Mouse (Mus musculus) myocyte (in vitro differentiated cells): ENCODE measurements at regions not wholly inside any gene's neighbourhood (a gene's known extent, or its start where the extent isn't known, plus 50 kb on each side); places are given as distances from the start of the nearest gene placed in this dataset.

Source experiments
- H3K27me3 ChIP-seq: one replicate; pipeline ENCODE4 v1.6.1; 2011; ENCODE audit not compliant: control insufficient read depth, insufficient read depth, insufficient read length
- H3K36me3 ChIP-seq: one replicate; pipeline ENCODE4 v1.6.1; 2011; ENCODE audit not compliant: control insufficient read depth, insufficient read depth
- H3K4me2 ChIP-seq: one replicate; pipeline ENCODE4 v1.6.1; 2011; ENCODE audit warnings: low read depth, control low read depth
- H3K4me3 ChIP-seq: one replicate; pipeline ENCODE4 v1.5.1; 2011; ENCODE audit warnings: mild to moderate bottlenecking, control low read depth, moderate library complexity
- H3K79me2 ChIP-seq: one replicate; pipeline ENCODE4 v1.6.1; 2011; ENCODE audit not compliant: control insufficient read depth, insufficient read depth
- H3ac ChIP-seq: one replicate; pipeline ENCODE4 v1.6.1; 2011; ENCODE audit not compliant: control insufficient read depth, insufficient read length
- CEBPB ChIP-seq: IDR thresholded peaks from 2 replicates; pipeline ENCODE4 v1.6.1; 2011; ENCODE audit warnings: mild to moderate bottlenecking, moderate library complexity; ENCODE audit not compliant: poor library complexity, insufficient read depth, severe bottlenecking
- E2F4 ChIP-seq: IDR thresholded peaks from one replicate; pipeline ENCODE4 v1.6.1; 2011; ENCODE audit warnings: mild to moderate bottlenecking, control low read depth, moderate library complexity; ENCODE audit not compliant: insufficient read depth
- MAX ChIP-seq: IDR thresholded peaks from one replicate; pipeline ENCODE4 v1.6.1; 2011; ENCODE audit warnings: low read depth, mild to moderate bottlenecking, control low read depth
- MYOD1 ChIP-seq, 3 experiments: IDR thresholded peaks; one replicate each; pipeline ENCODE4 v1.6.1; 2011; ENCODE audit warnings: control low read depth in 2 of 3, low read depth in 2 of 3, mild to moderate bottlenecking in 2 of 3, moderate library complexity in 1 of 3; ENCODE audit not compliant: insufficient read length in 2 of 3, control insufficient read depth in 1 of 3
- MYOG ChIP-seq, 3 experiments: IDR thresholded peaks; one replicate each; pipeline ENCODE4 v1.6.1; 2011; ENCODE audit warnings: control low read depth in 2 of 3, low read depth in 2 of 3, mild to moderate bottlenecking in 2 of 3; ENCODE audit not compliant: insufficient read length in 2 of 3, control insufficient read depth in 1 of 3, insufficient read depth in 1 of 3
- POLR2A ChIP-seq: IDR thresholded peaks from one replicate; pipeline ENCODE4 v1.6.1; 2011; ENCODE audit warnings: low read depth, mild to moderate bottlenecking, control low read depth, moderate library complexity; ENCODE audit not compliant: insufficient read length
- POLR2AphosphoS2 ChIP-seq: IDR thresholded peaks from one replicate; pipeline ENCODE4 v1.6.1; 2011; ENCODE audit warnings: low read depth, control low read depth; ENCODE audit not compliant: insufficient read length
- REST ChIP-seq: IDR thresholded peaks from one replicate; pipeline ENCODE4 v1.6.1; 2011; ENCODE audit warnings: mild to moderate bottlenecking, control low read depth, moderate library complexity; ENCODE audit not compliant: insufficient read depth, insufficient read length
- SRF ChIP-seq: IDR thresholded peaks from one replicate; pipeline ENCODE4 v1.6.1; 2011; ENCODE audit warnings: low read depth; ENCODE audit not compliant: control insufficient read depth, insufficient read length
- TCF12 ChIP-seq: IDR thresholded peaks from one replicate; pipeline ENCODE4 v1.6.1; 2011; ENCODE audit warnings: mild to moderate bottlenecking, control low read depth; ENCODE audit not compliant: poor library complexity, insufficient read depth, severe bottlenecking
- TCF3 ChIP-seq: IDR thresholded peaks from one replicate; pipeline ENCODE4 v1.6.1; 2011; ENCODE audit warnings: low read depth, control low read depth; ENCODE audit not compliant: insufficient read length
- USF1 ChIP-seq: IDR thresholded peaks from one replicate; pipeline ENCODE4 v1.6.1; 2011; ENCODE audit warnings: low read depth, mild to moderate bottlenecking, control low read depth, moderate library complexity

- H3K4me3 ChIP-seq = no peak overlapping the region
- TF ChIP-seq MAX (no peak), MYOD1 (IDR thresholded peaks at IDR 0.05; ENCODE audit: control insufficient read depth in 1 of 3, insufficient read length in 2 of 3, low read depth in 2 of 3) (no peak), POLR2A (no peak), TCF12 (no peak), CEBPB (no peak), SRF (no peak), USF1 (no peak), MYOG (IDR thresholded peaks at IDR 0.05; ENCODE audit: control insufficient read depth in 1 of 3, insufficient read depth in 1 of 3, insufficient read length in 2 of 3, low read depth in 2 of 3) (no peak), TCF3 (no peak), POLR2AphosphoS2 (no peak), E2F4 (no peak), REST (no peak)
- H3K36me3 ChIP-seq = no peaks in the 10 kb centered on the region
- H3ac ChIP-seq = no peak overlapping the region
- H3K27me3 ChIP-seq = no peaks in the 10 kb centered on the region
- no peaks in the 10 kb centered on the region for H3K79me2 ChIP-seq
- H3K4me2 ChIP-seq = no peak overlapping the region
These were observed 227.7 kb downstream of the Rdh14 start for GRCm38 (mm10) chr12:10618319-10618718.

- H3ac ChIP-seq = no peak overlapping the region
- no peaks in the 10 kb centered on the region for H3K27me3 ChIP-seq
- H3K36me3 ChIP-seq = no peaks in the 10 kb centered on the region
- no peak for TF ChIP-seq MYOG (IDR thresholded peaks at IDR 0.05; ENCODE audit: control insufficient read depth in 1 of 3, insufficient read depth in 1 of 3, insufficient read length in 2 of 3, low read depth in 2 of 3)
- TF ChIP-seq TCF3 = no peak
- no peak for TF ChIP-seq TCF12
- TF ChIP-seq REST = no peak
- TF ChIP-seq USF1 = no peak
- no peak for TF ChIP-seq CEBPB
- no peak for TF ChIP-seq MAX
- no peak for TF ChIP-seq POLR2A
- no peak for TF ChIP-seq POLR2AphosphoS2
- TF ChIP-seq E2F4 = no peak
- TF ChIP-seq SRF = no peak
- TF ChIP-seq MYOD1 (IDR thresholded peaks at IDR 0.05; ENCODE audit: control insufficient read depth in 1 of 3, insufficient read length in 2 of 3, low read depth in 2 of 3) = no peak
- no peak overlapping the region for H3K4me3 ChIP-seq
- H3K4me2 ChIP-seq = no peak overlapping the region
- no peaks in the 10 kb centered on the region for H3K79me2 ChIP-seq
These were observed 230.0 kb downstream of the Rdh14 start for GRCm38 (mm10) chr12:10620541-10620940.

GRCm38 (mm10) chr12:10638591-10638990, 248.0 kb downstream of the Rdh14 start:
- no peak overlapping the region for H3ac ChIP-seq
- H3K79me2 ChIP-seq = no peaks in the 10 kb centered on the region
- no peaks in the 10 kb centered on the region for H3K27me3 ChIP-seq
- no peak overlapping the region for H3K4me3 ChIP-seq
- TF ChIP-seq MAX (no peak), SRF (no peak)
- no peak overlapping the region for H3K4me2 ChIP-seq
- no peaks in the 10 kb centered on the region for H3K36me3 ChIP-seq

GRCm38 (mm10) chr12:10654466-10655184, 264.1 kb downstream of the Rdh14 start:
- Histone ChIP-seq H3K27me3 (no peaks in the 10 kb centered on the region), H3ac (no peak overlapping the region), H3K4me3 (no peak overlapping the region), H3K36me3 (no peaks in the 10 kb centered on the region), H3K79me2 (no peaks in the 10 kb centered on the region), H3K4me2 (no peak overlapping the region)
- TF ChIP-seq CEBPB (no peak), MAX (no peak), USF1 (no peak), MYOG (IDR thresholded peaks at IDR 0.05; ENCODE audit: control insufficient read depth in 1 of 3, insufficient read depth in 1 of 3, insufficient read length in 2 of 3, low read depth in 2 of 3) (no peak), POLR2A (no peak), MYOD1 (IDR thresholded peaks at IDR 0.05; ENCODE audit: control insufficient read depth in 1 of 3, insufficient read length in 2 of 3, low read depth in 2 of 3) (no peak), TCF12 (no peak), TCF3 (no peak), POLR2AphosphoS2 (no peak), E2F4 (no peak), REST (no peak), SRF (no peak)

- H3ac ChIP-seq = no peak overlapping the region
- no peaks in the 10 kb centered on the region for H3K79me2 ChIP-seq
- H3K4me2 ChIP-seq = no peak overlapping the region
- TF ChIP-seq SRF = no peak
- TF ChIP-seq E2F4 = no peak
- no peak for TF ChIP-seq TCF3
- TF ChIP-seq REST = no peak
- no peak for TF ChIP-seq TCF12
- TF ChIP-seq POLR2AphosphoS2 = no peak
- no peak for TF ChIP-seq MYOD1 (IDR thresholded peaks at IDR 0.05; ENCODE audit: control insufficient read depth in 1 of 3, insufficient read length in 2 of 3, low read depth in 2 of 3)
- TF ChIP-seq MYOG (IDR thresholded peaks at IDR 0.05; ENCODE audit: control insufficient read depth in 1 of 3, insufficient read depth in 1 of 3, insufficient read length in 2 of 3, low read depth in 2 of 3) = no peak
- no peak for TF ChIP-seq POLR2A
- TF ChIP-seq USF1 = no peak
- TF ChIP-seq MAX = no peak
- TF ChIP-seq CEBPB = no peak
- H3K36me3 ChIP-seq = no peaks in the 10 kb centered on the region
- no peak overlapping the region for H3K4me3 ChIP-seq
- H3K27me3 ChIP-seq = no peaks in the 10 kb centered on the region
These were observed 264.6 kb downstream of the Rdh14 start for GRCm38 (mm10) chr12:10655185-10655544.
